Mouse (Mus musculus) lung, adult 2 months (tissue): ENCODE data around the gene Dnajb1.

Experiments
- CTCF ChIP-seq: fragments of 200-500 bp; IDR thresholded peaks from 2 replicates; pipeline ENCODE4 v1.5.1; 2011; ENCODE audit warnings: mild to moderate bottlenecking, low read length, control low read depth; ENCODE audit not compliant: insufficient read depth
- POLR2A ChIP-seq: fragments of 200-500 bp; IDR thresholded peaks from 2 replicates; pipeline ENCODE4 v1.6.1; 2011; ENCODE audit warnings: low read depth, mild to moderate bottlenecking, control low read depth, low read length, borderline replicate concordance; ENCODE audit errors: extremely low read depth

DNA sequence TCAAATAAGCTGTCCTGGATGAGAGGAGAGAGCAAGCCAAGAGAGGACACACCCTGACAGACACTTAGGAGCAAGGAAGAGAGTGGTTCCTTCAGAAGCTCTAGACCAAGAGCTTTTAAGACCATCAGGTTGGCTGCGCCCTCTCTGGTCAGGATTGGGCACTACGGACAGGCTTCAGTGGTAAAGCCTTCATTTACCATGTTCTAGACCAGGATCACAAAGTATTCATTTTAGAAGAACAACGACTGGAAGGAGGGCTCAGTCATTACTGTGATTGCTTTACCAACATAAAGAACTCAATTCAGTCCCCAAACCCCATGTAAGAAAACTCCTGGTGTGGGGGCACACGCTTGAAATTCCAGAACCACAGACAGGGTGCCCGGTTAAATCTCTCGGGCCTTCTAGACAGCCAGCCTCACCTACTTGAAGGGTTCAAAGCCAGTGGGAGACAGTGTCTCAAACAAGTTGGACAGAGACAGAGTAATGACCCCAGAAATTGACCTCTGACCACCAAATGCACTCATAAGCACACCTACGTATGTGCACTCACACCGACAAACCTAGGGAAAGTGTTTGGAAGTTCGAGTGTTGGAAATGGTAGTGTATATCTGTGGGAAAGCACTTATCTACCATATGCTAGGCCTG, 42.1 kb upstream of the Dnajb1 start:
- TF ChIP-seq POLR2A = no peak
- peak; percentile 21; the same call in 1 of the 2 replicates for TF ChIP-seq CTCF
